Mouse (Mus musculus): ENCODE measurements around the gene Neurod6. TPM values are rescaled to one million over a fixed set of nuclear protein-coding genes. Genes with fewer than 3 reads are reported as not detected.

Gene Neurod6
- total and polyA plus RNA-seq, 2 experiments = not detected

DNA sequence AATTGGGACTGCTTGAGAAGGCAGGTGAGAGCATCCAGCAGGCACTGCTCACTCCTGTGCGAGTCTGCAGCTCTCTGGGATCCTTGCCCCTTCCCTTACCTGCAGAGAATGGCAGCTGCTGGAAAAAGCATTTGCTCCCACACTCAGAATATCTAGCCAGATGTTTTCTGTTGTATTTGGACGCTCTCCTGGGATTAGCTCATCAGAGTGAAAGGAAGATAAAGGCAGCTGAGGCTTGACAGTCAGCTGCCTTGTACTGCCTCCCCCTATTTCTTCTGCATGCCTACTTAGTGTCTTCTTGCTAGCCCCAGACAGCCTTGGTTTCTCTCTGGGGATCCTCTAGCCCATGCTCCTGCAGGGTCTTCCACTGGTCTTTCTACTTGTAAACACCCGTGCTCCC is 31.1 kb downstream of the Neurod6 start:
- Histone ChIP-seq H3K36me3 (ENCODE audit: control insufficient read depth, insufficient read depth, low read length) (no peaks in the 10 kb centered on the region), H3K79me2 (ENCODE audit: control insufficient read depth, insufficient read depth, low read length) (no peaks in the 10 kb centered on the region), H3K27me3 (ENCODE audit: control insufficient read depth, insufficient read depth, low read length) (no peaks in the 10 kb centered on the region), H3K27ac (replicated peaks; ENCODE audit: insufficient read depth, low read depth, low read length) (no peak overlapping the region), H3K4me3 (ENCODE audit: insufficient read depth, low read depth, low read length) (no peak overlapping the region), H3K9ac (ENCODE audit: low read depth, low read length) (no peak overlapping the region), H3K4me1 (ENCODE audit: control insufficient read depth, insufficient read depth, low read length) (no peaks in the 10 kb centered on the region)
- no peak for DNase-seq (ENCODE audit: extremely low read depth, low read depth, low spot score)
- TF ChIP-seq CTCF (IDR thresholded peaks at IDR 0.05; ENCODE audit: low read depth, low read length) (no peak), POLR2A (IDR thresholded peaks at IDR 0.05; ENCODE audit: extremely low read depth, insufficient read depth, low read length) (no peak)
- WGBS = 40% methylated on average over 3 of the region's 3 CpGs

DNA sequence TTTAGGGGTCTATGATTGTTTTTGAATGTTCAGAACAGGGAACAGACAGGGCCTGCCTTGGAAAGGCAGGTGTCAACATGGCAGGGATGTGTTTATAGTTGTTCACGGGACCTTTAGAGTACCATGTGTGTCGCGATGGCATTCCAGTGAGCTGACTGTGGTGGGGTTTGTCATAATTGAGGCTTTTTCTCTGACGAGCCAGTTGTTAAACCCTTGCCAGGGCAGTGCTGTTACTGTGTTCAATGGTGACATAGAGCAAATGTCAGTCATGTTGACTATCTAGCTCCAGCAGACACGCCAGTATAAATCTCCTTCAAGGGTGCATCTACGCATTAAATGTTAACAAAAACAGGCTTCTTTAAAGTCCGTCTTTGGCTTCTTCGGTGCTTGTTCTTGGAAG is 31.5 kb downstream of the Neurod6 start:
- 79% methylated on average over 8 of the region's 8 CpGs for WGBS
- no peak overlapping the region for H3K27ac ChIP-seq (replicated peaks; ENCODE audit: insufficient read depth, low read depth, low read length)

DNA sequence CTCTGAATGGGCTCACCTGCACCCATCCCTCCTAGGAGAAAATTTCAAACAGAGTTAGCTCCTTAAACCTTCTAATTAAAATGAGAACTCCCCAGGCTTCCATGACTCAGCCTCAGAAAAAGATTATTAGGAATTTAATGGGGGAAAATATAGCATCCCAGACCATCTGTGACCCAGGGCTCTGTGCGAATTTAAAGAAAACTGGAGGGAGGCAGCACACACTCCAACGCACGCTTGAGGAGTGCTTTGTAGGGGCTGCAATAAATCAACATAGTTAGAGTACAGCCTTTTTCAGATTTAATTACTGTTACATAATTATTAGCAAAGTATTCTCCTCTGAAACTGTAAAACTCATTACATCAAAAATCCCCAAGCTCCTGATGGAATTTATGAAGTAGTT is 32.2 kb downstream of the Neurod6 start:
- Histone ChIP-seq H3K27me3 (ENCODE audit: control insufficient read depth, insufficient read depth, low read length) (no peaks in the 10 kb centered on the region), H3K9ac (ENCODE audit: low read depth, low read length) (no peak overlapping the region), H3K36me3 (ENCODE audit: control insufficient read depth, insufficient read depth, low read length) (no peaks in the 10 kb centered on the region), H3K4me3 (ENCODE audit: insufficient read depth, low read depth, low read length) (no peak overlapping the region), H3K4me1 (ENCODE audit: control insufficient read depth, insufficient read depth, low read length) (no peaks in the 10 kb centered on the region), H3K79me2 (ENCODE audit: control insufficient read depth, insufficient read depth, low read length) (no peaks in the 10 kb centered on the region), H3K27ac (replicated peaks; ENCODE audit: insufficient read depth, low read depth, low read length) (no peak overlapping the region)
- TF ChIP-seq CTCF (IDR thresholded peaks at IDR 0.05; ENCODE audit: low read depth, low read length) = no peak
- TF ChIP-seq POLR2A (IDR thresholded peaks at IDR 0.05; ENCODE audit: extremely low read depth, insufficient read depth, low read length) = no peak
- WGBS = 82% methylated on average over 3 of the region's 3 CpGs
- DNase-seq (ENCODE audit: extremely low read depth, low read depth, low spot score) = no peak

More for the DNA sequence above, 31.5 kb downstream of the Neurod6 start:
- no peak for DNase-seq (ENCODE audit: extremely low read depth, low read depth, low spot score)
- no peak for TF ChIP-seq POLR2A (IDR thresholded peaks at IDR 0.05; ENCODE audit: extremely low read depth, insufficient read depth, low read length)
- TF ChIP-seq CTCF (IDR thresholded peaks at IDR 0.05; ENCODE audit: low read depth, low read length) = no peak
- H3K9ac ChIP-seq (ENCODE audit: low read depth, low read length) = no peak overlapping the region
- H3K79me2 ChIP-seq (ENCODE audit: control insufficient read depth, insufficient read depth, low read length) = no peaks in the 10 kb centered on the region
- no peaks in the 10 kb centered on the region for H3K4me1 ChIP-seq (ENCODE audit: control insufficient read depth, insufficient read depth, low read length)
- no peaks in the 10 kb centered on the region for H3K27me3 ChIP-seq (ENCODE audit: control insufficient read depth, insufficient read depth, low read length)
- no peak overlapping the region for H3K4me3 ChIP-seq (ENCODE audit: insufficient read depth, low read depth, low read length)
- no peaks in the 10 kb centered on the region for H3K36me3 ChIP-seq (ENCODE audit: control insufficient read depth, insufficient read depth, low read length)

DNA sequence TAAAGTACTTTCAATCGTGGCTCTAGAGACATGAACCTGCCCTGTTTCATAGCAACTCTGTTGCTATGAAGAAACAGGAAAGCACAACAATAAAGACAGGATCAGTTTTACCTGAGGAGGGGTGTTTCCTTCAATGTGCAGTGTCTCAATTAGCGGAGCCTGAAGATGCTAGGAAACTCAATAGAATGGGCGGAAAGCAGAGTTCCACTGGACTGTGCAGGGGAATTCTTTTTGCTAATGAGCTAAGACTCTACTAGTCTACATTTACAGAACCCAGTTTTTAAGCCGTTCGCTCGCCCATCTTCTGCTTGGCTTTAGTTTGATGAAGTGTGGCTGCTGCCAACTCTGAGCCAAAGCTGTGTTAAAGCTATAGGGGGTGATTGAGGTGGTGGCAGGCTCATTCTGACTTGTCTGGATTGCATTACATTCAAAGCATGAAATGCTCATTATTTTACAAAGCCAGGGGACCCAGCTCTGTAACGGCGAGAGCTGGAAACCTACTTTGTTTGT is 33.2 kb downstream of the Neurod6 start:
- H3K4me1 ChIP-seq (ENCODE audit: control insufficient read depth, insufficient read depth, low read length) = no peaks in the 10 kb centered on the region
- TF ChIP-seq POLR2A (IDR thresholded peaks at IDR 0.05; ENCODE audit: extremely low read depth, insufficient read depth, low read length) (no peak), CTCF (IDR thresholded peaks at IDR 0.05; ENCODE audit: low read depth, low read length) (no peak)
- no peak for DNase-seq (ENCODE audit: extremely low read depth, low read depth, low spot score)
- H3K9ac ChIP-seq (ENCODE audit: low read depth, low read length) = no peak overlapping the region
- H3K4me3 ChIP-seq (ENCODE audit: insufficient read depth, low read depth, low read length) = no peak overlapping the region
- no peaks in the 10 kb centered on the region for H3K27me3 ChIP-seq (ENCODE audit: control insufficient read depth, insufficient read depth, low read length)
- H3K79me2 ChIP-seq (ENCODE audit: control insufficient read depth, insufficient read depth, low read length) = no peaks in the 10 kb centered on the region
- no peaks in the 10 kb centered on the region for H3K36me3 ChIP-seq (ENCODE audit: control insufficient read depth, insufficient read depth, low read length)
- no peak overlapping the region for H3K27ac ChIP-seq (replicated peaks; ENCODE audit: insufficient read depth, low read depth, low read length)
- 78% methylated on average over 8 of the region's 8 CpGs for WGBS

DNA sequence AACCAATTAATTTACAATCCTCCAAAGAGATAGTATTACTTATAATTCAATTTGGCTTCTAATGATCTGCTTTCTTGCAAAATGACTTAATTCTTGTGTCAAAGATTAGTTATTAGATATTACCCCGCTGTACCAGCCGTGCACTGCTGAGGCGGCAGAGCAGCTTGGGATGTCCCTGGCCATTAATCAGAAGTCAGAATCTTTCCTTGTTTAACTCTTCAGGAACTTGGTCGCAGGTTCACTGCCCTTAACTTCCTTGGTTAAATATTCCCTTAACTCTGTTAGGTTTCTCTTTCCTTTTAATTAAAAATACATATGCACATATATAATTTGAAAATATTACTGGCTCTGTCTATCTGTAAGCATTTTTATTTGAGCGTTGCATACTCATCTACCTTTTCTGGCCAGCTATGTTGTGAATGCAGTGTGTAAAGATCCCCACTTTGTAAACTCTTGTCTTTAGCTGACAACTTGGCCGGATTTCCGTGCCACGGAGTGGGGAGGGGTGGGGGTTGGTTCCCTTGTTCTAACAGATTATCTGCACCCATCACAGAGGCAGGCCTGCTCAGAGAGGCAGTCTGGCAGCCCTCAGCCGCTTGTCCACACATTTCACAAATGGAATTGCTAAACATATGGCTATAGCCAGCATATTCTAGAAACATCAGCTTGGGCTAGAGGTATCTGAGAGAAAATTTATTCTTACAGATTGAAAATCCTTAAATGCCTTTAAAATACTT is 34.1 kb downstream of the Neurod6 start:
- Histone ChIP-seq H3K4me3 (ENCODE audit: insufficient read depth, low read depth, low read length) (no peak overlapping the region), H3K27ac (replicated peaks; ENCODE audit: insufficient read depth, low read depth, low read length) (no peak overlapping the region), H3K4me1 (ENCODE audit: control insufficient read depth, insufficient read depth, low read length) (no peaks in the 10 kb centered on the region), H3K9ac (ENCODE audit: low read depth, low read length) (no peak overlapping the region), H3K79me2 (ENCODE audit: control insufficient read depth, insufficient read depth, low read length) (no peaks in the 10 kb centered on the region), H3K36me3 (ENCODE audit: control insufficient read depth, insufficient read depth, low read length) (no peaks in the 10 kb centered on the region), H3K27me3 (ENCODE audit: control insufficient read depth, insufficient read depth, low read length) (no peaks in the 10 kb centered on the region)
- WGBS = 47% methylated on average over 9 of the region's 9 CpGs
- no peak for DNase-seq (ENCODE audit: extremely low read depth, low read depth, low spot score)
- TF ChIP-seq CTCF (IDR thresholded peaks at IDR 0.05; ENCODE audit: low read depth, low read length) (no peak), POLR2A (IDR thresholded peaks at IDR 0.05; ENCODE audit: extremely low read depth, insufficient read depth, low read length) (no peak)
